Mouse (Mus musculus) splenic B cell, adult 2 months (primary cell): ENCODE results near the gene Faap100.

Experiments
- DNase-seq: peaks from one replicate; pipeline ENCODE4 v3.0.0-alpha.2; 2011; ENCODE audit warnings: low read depth, low spot score
- H3K27me3 ChIP-seq: 2 replicates; pipeline ENCODE4 v1.6.1; 2012; ENCODE audit warnings: mild to moderate bottlenecking, low read length, moderate library complexity, mixed read lengths; ENCODE audit not compliant: control insufficient read depth, poor library complexity, insufficient read depth, severe bottlenecking
- H3K36me3 ChIP-seq: 2 replicates; pipeline ENCODE4 v1.6.1; 2012; ENCODE audit warnings: mild to moderate bottlenecking, low read length, moderate library complexity, mixed read lengths; ENCODE audit not compliant: control insufficient read depth, poor library complexity, insufficient read depth, severe bottlenecking

Faap100 gene

GRCm38 (mm10) chr11:120387157-120387556, 8.6 kb upstream of the Faap100 start:
- Histone ChIP-seq H3K36me3 (peaks cover 13% of the 10 kb centered on the region), H3K27me3 (no peaks in the 10 kb centered on the region)
- no peak for DNase-seq

DNA sequence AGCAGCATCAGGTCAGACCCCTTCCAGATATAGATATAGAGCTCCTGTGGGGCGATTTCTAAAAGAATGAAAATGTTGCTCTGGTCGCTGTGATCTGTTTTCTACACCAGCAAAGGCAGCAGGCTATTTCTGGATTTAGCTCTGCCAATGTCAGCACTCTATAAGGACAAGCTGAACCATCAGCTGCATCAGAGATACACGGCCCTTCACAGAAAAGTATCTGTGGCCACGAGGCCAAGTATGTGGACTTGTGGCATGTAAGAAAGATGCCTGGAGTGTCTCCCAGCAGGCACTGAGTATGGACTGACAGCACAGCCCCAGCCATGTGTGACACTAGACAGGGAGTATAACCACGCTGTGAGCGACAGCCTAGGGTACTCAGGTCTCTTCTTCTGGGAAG, 8.1 kb upstream of the Faap100 start:
- peaks cover 15% of the 10 kb centered on the region for H3K36me3 ChIP-seq
- H3K27me3 ChIP-seq, result no peaks in the 10 kb centered on the region
- no peak for DNase-seq

DNA sequence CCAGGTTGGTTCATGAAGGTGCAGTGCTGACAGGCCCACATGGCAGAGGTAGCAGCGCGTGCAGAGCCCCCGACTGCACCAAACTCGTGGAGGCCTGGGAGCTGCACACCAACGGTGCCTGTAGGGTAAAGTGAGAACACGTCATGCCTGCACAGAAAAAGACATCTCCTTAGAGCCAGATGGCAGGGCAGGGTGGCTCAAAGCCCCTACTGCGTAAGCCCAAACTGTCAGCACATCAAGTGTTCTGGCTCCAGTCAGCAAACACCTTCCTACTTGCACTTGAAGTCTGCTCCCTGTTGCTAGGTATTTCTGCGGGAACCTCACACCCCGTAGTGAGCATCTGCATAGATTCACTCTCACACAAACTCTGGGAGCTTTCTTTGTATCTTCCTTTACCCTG, 3.9 kb upstream of the Faap100 start:
- Histone ChIP-seq H3K36me3 (peaks cover 5% of the 10 kb centered on the region; the same call in 1 of the 2 replicates), H3K27me3 (no peaks in the 10 kb centered on the region)

DNA sequence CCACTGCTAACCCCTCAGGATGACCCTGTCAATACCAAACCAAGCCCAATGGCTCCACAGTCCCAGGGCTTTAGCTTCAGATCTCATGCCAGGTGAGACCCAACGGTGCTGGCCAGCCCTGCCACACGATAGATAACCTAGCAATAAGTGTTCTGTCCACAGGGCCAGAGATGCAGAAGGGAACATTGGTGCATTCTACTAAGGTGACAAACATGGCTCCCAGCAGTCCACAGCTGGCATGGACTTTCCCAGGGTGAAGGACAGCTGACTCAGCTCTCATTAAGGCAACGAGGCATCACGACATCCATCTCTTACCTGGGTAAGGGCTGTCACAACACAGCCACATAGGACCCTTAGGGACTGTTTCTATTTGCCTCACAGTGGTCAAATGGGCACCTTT, 2.6 kb upstream of the Faap100 start:
- no peaks in the 10 kb centered on the region for H3K27me3 ChIP-seq
- no peak for DNase-seq
- peaks cover 4% of the 10 kb centered on the region; the same call in 1 of the 2 replicates for H3K36me3 ChIP-seq

More for the DNA sequence above, 3.9 kb upstream of the Faap100 start:
- no peak for DNase-seq

DNA sequence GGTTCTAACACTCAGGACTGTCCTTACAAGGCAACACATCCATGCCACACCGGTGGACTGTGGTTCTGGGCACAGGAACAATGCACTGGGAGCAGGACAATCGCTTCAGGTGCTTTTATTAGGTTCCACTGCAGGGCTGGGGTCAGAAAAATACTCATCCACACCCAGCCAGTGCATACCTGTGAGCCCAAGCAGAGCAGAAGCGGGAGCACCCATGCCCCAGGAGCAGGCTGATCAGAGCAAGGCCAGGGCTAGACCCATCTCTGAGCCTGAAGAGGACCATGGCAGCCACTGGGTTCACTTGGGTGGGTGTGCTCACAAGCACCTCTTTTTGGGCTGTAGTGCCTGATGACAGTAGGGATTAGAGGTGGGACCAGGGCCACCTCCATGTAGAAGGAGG, 1.7 kb upstream of the Faap100 start:
- Histone ChIP-seq H3K27me3 (no peaks in the 10 kb centered on the region), H3K36me3 (peaks cover 4% of the 10 kb centered on the region; the same call in 1 of the 2 replicates)
- DNase-seq, result no peak

GRCm38 (mm10) chr11:120378031-120378610, 443 bp downstream of the Faap100 start:
- DNase-seq, result peak; percentile 56
- Histone ChIP-seq H3K27me3 (no peaks in the 10 kb centered on the region), H3K36me3 (peaks cover 2% of the 10 kb centered on the region; the same call in 1 of the 2 replicates)

DNA sequence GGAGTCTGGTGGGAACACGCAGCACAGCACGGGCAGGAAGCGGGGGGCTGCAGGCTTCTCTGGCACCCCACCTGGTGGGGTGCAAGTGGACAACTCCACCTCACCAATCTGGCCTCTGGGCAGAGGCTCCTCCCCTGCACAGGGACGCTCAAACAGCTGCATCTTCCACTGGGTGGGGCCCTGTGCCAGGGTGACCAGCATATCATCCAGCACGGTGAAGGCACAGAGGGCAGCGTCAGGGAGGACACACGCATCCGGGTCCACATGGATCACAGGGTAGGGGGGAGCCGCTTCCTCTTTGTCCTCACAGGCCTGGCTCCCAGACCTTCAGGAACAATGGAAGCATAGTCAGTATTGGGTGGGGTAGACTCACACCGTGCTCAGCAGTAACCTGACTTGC, 1.2 kb downstream of the Faap100 start:
- peaks cover 1% of the 10 kb centered on the region; the same call in 1 of the 2 replicates for H3K36me3 ChIP-seq
- DNase-seq, result no peak

GRCm38 (mm10) chr11:120376302-120377160, 2.0 kb downstream of the Faap100 start:
- DNase-seq, result no peak
- Histone ChIP-seq H3K36me3 (no peaks in the 10 kb centered on the region; the same call in 1 of the 2 replicates), H3K27me3 (no peaks in the 10 kb centered on the region)

More for the DNA sequence above, 1.2 kb downstream of the Faap100 start:
- H3K27me3 ChIP-seq, result no peaks in the 10 kb centered on the region

DNA sequence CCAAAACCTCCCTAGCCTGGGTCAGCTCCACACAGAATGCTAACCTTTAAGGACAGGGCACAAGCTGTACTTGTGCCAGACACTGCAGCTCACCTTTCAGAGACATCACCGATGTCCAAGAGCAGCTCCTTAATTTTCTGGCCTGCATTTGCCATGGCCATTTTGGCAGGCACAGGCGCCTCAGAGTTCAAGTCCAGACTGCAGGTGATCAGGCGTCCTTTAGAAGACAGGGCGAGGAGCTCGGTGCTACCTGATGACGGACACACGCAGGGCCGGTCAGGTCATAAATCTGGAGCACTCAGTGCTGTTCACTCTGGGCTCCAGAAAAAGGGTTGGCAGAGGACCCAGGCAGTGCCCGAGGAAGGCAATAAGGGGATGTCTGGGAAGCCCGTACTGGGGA, 3.2 kb downstream of the Faap100 start:
- H3K36me3 ChIP-seq, result no peaks in the 10 kb centered on the region; the same call in 1 of the 2 replicates
- no peaks in the 10 kb centered on the region for H3K27me3 ChIP-seq
- no peak for DNase-seq

- Histone ChIP-seq H3K36me3 (no peaks in the 10 kb centered on the region; the same call in 1 of the 2 replicates), H3K27me3 (no peaks in the 10 kb centered on the region)
- no peak for DNase-seq
Observed at GRCm38 (mm10) chr11:120373820-120374586, 4.6 kb downstream of the Faap100 start.

DNA sequence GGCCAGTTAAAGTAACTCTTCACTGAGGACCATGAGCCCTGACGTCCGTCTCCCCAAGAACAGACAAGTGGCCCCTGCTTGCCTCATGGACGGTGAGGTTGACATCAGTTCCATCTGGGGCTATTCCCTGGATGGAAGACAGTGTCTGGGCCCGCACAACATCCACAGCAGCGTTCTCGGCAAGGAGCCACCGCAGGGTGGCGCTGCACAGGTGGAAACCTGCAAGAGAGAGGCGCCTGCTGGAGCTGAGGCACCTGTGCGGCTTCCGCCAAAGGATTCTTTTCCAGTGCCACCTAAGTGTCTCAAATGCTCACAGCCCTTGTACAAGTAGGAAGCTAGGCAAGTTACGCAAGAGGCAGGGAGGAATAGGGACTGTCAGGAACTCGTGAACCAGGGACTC, 5.5 kb downstream of the Faap100 start:
- no peaks in the 10 kb centered on the region for H3K27me3 ChIP-seq
- no peak for DNase-seq
- no peaks in the 10 kb centered on the region; the same call in 1 of the 2 replicates for H3K36me3 ChIP-seq

DNA sequence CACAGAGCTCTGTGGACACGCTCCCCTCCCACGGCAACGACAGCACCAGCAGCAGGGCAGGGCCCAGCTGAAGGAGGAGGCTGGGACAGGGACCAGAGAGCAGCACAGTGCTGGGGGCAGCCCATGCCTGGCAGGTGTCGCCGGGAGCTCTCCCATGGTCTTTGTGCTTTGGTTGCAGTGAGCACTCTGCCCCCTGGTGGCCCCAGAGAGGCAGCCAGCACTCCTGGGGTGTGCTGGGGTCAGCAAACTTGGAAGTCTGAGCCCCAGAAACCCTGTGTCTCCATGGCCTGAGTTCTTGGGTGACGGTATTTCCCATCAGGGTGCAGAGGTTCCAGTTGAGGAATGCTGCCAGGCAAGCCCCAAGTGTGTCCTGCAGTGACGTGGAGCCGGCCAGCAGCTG, 8.9 kb downstream of the Faap100 start:
- peak; percentile 77 for DNase-seq
- Histone ChIP-seq H3K36me3 (no peaks in the 10 kb centered on the region; the same call in 1 of the 2 replicates), H3K27me3 (no peaks in the 10 kb centered on the region)

DNA sequence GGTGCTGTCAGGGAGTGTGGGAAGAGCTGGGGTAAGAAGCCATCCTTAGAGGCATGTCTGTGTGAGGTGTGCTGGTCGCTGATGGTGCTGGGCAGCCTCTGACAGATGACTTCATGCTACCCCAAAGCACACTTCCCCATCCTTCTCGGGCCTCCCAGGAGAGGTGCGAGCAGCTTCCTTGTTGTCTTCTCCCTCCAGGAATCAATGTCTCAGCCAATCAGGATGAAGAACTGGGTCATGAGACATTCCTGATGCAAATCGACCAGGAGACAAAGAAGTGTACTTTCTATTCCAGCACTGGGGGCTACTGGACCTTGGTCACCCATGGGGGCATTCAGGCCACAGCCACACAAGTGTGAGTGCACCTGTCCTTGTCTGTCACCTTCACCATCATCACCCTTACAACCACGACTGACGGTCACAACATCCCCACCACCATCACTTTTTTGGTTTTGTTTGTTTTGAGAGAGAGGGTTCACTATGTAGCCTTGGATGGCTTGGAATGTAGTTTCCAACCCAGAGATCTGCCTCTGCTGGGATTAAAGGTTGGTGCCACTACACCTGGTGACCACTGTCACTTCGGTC, 12.0 kb downstream of the Faap100 start:
- DNase-seq, result no peak
- H3K36me3 ChIP-seq, result no peaks in the 10 kb centered on the region
- no peaks in the 10 kb centered on the region for H3K27me3 ChIP-seq

DNA sequence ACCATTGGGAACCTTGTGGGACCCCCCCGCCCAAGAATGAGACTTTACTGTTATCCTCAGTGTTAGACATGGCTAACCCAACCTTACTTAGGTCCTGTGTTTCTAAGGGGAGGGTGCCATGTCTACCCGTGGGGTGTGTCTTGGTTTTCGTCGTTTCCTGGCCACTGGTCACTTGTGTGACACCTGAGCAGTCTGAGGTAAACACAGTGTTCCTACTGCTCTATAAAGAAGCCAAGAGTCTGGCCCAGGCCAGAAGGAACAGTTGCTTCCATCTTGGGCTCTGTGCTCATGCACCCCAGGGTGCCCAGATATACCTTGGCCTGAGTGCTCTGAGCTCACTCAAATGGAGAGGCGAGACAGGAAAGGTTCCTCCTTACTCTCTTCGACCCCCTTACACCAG, 15.7 kb downstream of the Faap100 start:
- Histone ChIP-seq H3K27me3 (no peaks in the 10 kb centered on the region), H3K36me3 (no peaks in the 10 kb centered on the region)
- DNase-seq, result no peak
